Mouse (Mus musculus) cerebellum, postnatal 4 days (tissue): Measurements from ENCODE around the gene Plekhs1.
"Not testable (repeated sequence)": the region's sequence is repeated elsewhere in the genome, so short reads cannot be mapped to it uniquely, and the experiment has no call there.

Experiments
- DNase-seq, 2 experiments: peaks; one replicate each; pipeline ENCODE4 v3.0.0; 2022; ENCODE audit warnings: low spot score in 2 of 2, mixed read lengths in 1 of 2

Gene Plekhs1

DNA sequence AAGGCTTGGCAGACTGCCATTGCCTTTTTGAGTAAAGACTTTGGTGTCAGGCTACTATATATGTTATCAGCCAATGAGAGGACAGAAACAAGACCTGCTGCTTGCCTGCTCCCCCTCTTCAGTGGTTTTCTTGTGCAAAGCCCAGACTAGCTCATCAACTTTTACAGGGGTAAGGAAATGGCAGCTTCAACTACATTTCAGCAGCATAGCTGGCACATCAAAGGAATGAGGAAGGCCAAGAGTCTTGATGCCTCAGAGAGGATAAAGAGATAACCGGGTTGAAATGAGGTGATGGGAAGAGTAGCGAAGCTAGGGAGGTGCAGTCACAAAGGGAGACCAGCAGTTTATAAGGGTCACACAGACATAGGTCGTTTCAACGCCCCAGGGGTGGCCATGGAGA is 3.9 kb upstream of the Plekhs1 start:
- DNase-seq = no peak

GRCm38 (mm10) chr19:56459154-56460050 is 2.0 kb upstream of the Plekhs1 start:
- DNase-seq = no peak

- no peak for DNase-seq
These were observed 1.2 kb upstream of the Plekhs1 start for GRCm38 (mm10) chr19:56460241-56460640.

GRCm38 (mm10) chr19:56462786-56463185 is 1.3 kb downstream of the Plekhs1 start:
- DNase-seq = no peak

- DNase-seq = no peak
These were observed 5.0 kb downstream of the Plekhs1 start for GRCm38 (mm10) chr19:56466486-56466885.

DNA sequence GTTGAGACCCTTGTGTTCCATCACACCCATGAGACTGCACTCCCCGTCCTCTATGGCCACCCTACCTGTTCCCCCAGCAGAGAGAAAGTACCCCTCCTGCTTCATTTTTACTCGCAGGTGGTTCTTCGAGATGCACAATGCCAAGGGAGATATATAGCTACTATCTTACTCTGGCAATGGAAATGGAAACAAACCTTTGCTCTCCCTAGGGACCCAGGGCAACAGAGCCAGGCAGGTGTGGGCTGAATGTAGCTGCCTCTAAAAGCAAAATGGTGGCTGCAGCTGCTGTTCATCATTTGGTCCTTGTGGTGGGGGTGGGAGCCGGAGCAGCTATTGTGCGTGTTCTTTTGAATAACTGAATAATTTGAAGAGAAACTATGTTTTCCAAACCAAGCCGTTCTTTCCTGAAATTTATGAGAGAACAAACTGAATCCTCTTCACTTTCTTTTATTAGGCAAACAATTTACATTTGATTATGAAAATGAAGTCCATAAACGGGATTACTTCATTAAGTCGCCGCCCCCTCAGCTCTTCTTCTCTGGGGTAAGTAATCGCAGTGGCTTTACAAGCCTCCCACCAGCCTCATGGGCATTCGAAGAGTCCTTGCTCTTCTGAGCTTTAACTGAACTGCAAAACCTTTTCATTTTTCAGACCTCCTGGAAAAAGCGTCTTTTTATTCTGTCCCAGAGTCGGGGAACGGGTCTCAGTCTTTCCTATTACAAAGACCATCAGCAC is 9.0 kb downstream of the Plekhs1 start:
- DNase-seq = no peak

DNA sequence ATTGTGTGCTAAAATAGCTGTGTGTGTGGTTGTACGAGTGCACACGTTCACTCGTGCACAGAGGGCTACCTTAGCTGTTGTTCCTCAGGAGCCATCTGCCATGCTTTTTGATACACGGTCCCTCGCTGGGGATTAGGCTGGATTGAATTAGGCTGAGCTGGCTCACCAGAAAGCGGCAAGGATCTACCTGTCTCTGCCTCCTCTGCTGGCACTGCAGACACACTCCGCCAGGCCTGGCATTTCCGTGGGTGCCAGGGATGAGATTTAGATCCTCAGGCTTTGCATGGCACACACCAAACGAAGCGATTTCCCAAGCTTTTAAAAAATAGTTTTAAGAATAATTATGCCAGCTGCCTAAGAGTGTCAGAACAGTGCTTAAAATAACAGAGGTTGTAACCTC is 10.5 kb downstream of the Plekhs1 start:
- DNase-seq = no peak

GRCm38 (mm10) chr19:56474869-56475550 is 13.6 kb downstream of the Plekhs1 start:
- DNase-seq = no peak

DNA sequence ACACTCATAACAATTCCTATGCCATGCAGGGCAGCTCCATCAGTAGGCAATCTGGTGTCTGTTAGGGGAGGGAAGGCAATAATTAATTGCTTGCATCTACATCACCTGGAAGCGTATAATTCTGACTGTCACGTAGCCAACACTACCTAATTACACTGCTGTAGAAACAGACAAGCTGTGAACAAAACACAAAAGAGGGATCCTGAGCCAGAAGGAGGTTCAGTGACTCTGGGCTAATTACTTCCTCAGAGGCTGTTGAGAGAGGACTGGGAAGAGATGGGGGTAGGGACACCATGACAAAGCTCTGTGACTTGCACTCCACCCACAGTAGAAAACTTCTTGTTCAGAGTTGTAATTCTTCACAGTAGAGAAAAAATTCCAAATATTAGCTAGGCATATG is 15.1 kb downstream of the Plekhs1 start:
- DNase-seq = no peak

DNA sequence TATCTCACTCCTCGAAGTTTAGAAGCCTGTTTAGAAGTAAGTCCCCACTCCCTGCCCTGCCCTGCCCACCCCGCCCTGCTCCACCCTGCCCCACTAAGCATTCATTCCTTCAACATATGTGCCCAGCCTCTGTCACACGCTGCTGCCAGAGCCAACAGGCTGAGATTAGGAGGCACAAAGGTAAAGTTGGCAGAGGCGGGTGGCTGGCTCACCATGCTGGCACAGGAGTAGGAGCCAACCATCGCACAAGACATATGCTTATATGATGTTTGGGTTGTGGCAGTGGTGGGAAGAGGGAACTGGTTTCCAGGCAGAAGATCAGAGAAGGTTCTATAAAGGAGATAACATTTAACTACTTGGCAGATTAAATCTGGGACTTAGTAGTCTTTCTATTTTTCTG is 15.8 kb downstream of the Plekhs1 start:
- DNase-seq = no peak

DNA sequence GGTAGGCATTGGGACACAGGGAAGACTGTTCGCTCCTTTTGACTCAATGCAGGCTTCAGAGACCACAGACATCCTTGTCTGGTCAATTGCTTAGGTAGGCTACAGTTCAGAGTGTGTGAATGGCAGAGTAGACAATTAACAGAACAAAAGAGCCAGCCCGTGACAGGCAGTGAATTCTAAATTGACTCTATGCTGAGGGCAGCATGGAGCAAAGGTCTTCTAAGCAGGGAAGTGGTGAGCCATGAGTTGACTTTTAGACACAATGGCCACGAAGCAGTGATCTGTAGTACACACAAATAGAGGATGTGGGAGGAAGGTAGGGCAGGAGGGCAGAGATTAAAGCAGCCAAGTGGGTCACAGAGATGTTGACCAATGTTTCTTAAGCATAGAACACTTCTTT is 16.4 kb downstream of the Plekhs1 start:
- DNase-seq = no peak

- DNase-seq = no peak
These were observed 23.4 kb downstream of the Plekhs1 start for GRCm38 (mm10) chr19:56484630-56485375.

- DNase-seq = no peak
These were observed 24.2 kb downstream of the Plekhs1 start for GRCm38 (mm10) chr19:56485376-56486271.

DNA sequence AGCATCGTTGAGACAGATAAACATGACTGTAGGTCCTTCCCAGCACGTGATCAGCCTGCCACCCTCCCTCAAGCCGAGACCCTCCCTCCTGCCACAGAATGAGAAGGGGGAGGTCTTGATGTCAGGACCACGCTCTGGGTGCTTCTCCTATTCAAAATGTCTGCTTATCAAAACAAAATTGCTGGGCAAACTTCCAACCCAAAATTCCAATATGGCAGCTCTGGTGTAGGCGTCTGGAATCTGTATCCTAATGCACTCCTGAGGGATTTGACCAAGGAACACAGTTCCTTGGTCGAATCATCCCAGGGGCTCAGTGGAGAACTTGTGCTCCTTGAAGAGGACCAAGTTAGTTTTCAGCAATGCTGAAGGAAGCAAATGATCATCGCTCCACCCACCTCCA is 25.5 kb downstream of the Plekhs1 start:
- no peak for DNase-seq

DNA sequence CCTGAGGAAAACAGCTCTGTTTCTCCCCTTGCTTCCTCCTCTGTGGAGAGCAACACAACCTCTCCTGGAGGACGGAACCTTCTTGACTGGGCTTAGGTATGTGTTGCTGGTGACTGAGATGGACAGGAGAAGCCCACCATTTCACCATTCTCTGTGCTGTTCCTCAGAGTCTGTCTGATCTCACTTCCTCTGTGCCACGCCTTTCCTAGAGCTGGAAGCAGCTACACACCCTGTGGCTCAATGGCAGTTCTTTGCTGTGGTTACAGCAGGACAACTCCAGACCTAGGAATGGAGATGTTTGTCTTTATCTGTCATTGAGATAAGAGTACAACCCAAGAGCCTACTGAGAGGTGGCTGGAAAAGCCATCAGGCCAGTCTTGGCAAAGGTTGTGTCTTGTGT is 25.9 kb downstream of the Plekhs1 start:
- DNase-seq = no peak

- no peak for DNase-seq
These were observed 28.2 kb downstream of the Plekhs1 start for GRCm38 (mm10) chr19:56489601-56490000.

- DNase-seq = not testable (repeated sequence)
These were observed 32.7 kb downstream of the Plekhs1 start for GRCm38 (mm10) chr19:56494157-56494556.

GRCm38 (mm10) chr19:56503069-56503468 is 41.6 kb downstream of the Plekhs1 start:
- not testable (repeated sequence) for DNase-seq

- not testable (repeated sequence) for DNase-seq
These were observed 42.1 kb downstream of the Plekhs1 start for GRCm38 (mm10) chr19:56503525-56503924.

DNA sequence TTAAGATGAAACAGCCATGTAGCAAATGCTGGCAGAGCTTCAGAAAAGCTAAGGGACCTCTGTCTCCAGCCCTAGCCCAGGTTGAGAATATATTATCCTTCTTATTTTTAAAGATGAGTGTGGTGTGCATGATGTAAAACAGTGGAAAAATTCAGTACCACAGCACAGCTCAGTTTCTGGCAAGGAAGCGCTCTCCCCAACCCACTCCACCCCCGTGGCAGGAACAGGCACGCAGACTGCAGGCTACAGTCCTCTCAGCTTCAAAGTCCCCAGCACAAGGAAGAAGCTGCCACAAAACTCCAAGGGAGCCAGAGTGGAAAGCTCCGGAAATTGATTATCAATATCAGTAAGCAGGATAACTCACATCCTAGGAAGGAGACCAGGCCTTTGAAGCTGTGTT is 49.8 kb downstream of the Plekhs1 start:
- not testable (repeated sequence) for DNase-seq

GRCm38 (mm10) chr19:56513527-56513926 is 52.1 kb downstream of the Plekhs1 start:
- DNase-seq = not testable (repeated sequence)
